Mouse (Mus musculus) spleen, adult 2 months (tissue): Measurements from ENCODE around the gene Slc25a12.

Experiments
- CTCF ChIP-seq: fragments of 200-500 bp; IDR thresholded peaks from 2 replicates; pipeline ENCODE4 v1.5.1; 2011; ENCODE audit warnings: mild to moderate bottlenecking, inconsistent platforms; ENCODE audit not compliant: insufficient read depth, insufficient read length, insufficient replicate concordance; ENCODE audit errors: extremely low read depth
- POLR2A ChIP-seq: fragments of 200-500 bp; IDR thresholded peaks from 2 replicates; pipeline ENCODE4 v1.6.1; 2011; ENCODE audit warnings: low read depth, low read length, inconsistent platforms

GRCm38 (mm10) chr2:71256581-71256980 lies 111.0 kb downstream of the Slc25a12 start:
- no peak for TF ChIP-seq CTCF
- TF ChIP-seq POLR2A = no peak
